Mouse (Mus musculus) gastrocnemius, postnatal 10 days (tissue): ENCODE results near the gene Elp5. TPM values are rescaled to one million over a fixed set of nuclear protein-coding genes. Genes with fewer than 3 reads are reported as not detected.
A peak's percentile ranks its signal among the peaks of the same experiment; 100 is the strongest.

Source experiments
- DNase-seq: peaks from one replicate; pipeline ENCODE4 v3.0.0; 2021; ENCODE audit warnings: mixed read lengths
- total RNA-seq, 2 experiments: library from RNA; stranded (reverse); gene quantifications; 2 replicates each; pipeline ENCODE4 v1.2.3; 2021

The Elp5 gene
- total RNA-seq, 2 experiments from 2014 or later, result 46.9 to 53.2 TPM

- DNase-seq, result no peak
These were observed 33.4 kb upstream of the Elp5 start for GRCm38 (mm10) chr11:70015677-70016076.

- peak; percentile 84 for DNase-seq
These were observed 32.7 kb upstream of the Elp5 start, which contains the start of gene Acadvl for GRCm38 (mm10) chr11:70014880-70015558. Acadvl (minus strand) TSS chr11:70015411.

GRCm38 (mm10) chr11:70014051-70014450, 31.7 kb upstream of the Elp5 start:
- DNase-seq, result no peak

- DNase-seq, result no peak
These were observed 31.1 kb upstream of the Elp5 start for GRCm38 (mm10) chr11:70013408-70013807.

GRCm38 (mm10) chr11:70012931-70013330, 30.6 kb upstream of the Elp5 start:
- no peak for DNase-seq

GRCm38 (mm10) chr11:70010961-70011360, 28.6 kb upstream of the Elp5 start:
- no peak for DNase-seq

GRCm38 (mm10) chr11:70010548-70010947, 28.2 kb upstream of the Elp5 start:
- DNase-seq, result no peak

- DNase-seq, result no peak
These were observed 27.7 kb upstream of the Elp5 start for GRCm38 (mm10) chr11:70010033-70010432.

- no peak for DNase-seq
These were observed 23.2 kb upstream of the Elp5 start for GRCm38 (mm10) chr11:70005521-70005920.

GRCm38 (mm10) chr11:70002471-70002870, 20.2 kb upstream of the Elp5 start:
- DNase-seq, result no peak

- DNase-seq, result no peak
These were observed 19.5 kb upstream of the Elp5 start for GRCm38 (mm10) chr11:70001865-70002264.

- no peak for DNase-seq
These were observed 18.8 kb upstream of the Elp5 start for GRCm38 (mm10) chr11:70001159-70001558.

GRCm38 (mm10) chr11:70000396-70000898, 18.1 kb upstream of the Elp5 start, which contains the start of gene Dvl2:
Dvl2 (plus strand) TSS chr11:70000595.
- peak; percentile 88 for DNase-seq

- DNase-seq, result no peak
These were observed 17.3 kb upstream of the Elp5 start for GRCm38 (mm10) chr11:69999666-70000065.

- no peak for DNase-seq
These were observed 16.5 kb upstream of the Elp5 start for GRCm38 (mm10) chr11:69998567-69999491.

- peak; percentile 94 for DNase-seq
These were observed 14.8 kb upstream of the Elp5 start for GRCm38 (mm10) chr11:69997070-69997509.

GRCm38 (mm10) chr11:69996161-69997061, 14.1 kb upstream of the Elp5 start:
- peak; percentile 73 for DNase-seq

- DNase-seq, result peak; percentile 93
These were observed 13.2 kb upstream of the Elp5 start, which contains the start of gene Phf23 for GRCm38 (mm10) chr11:69995391-69995960. Phf23 (plus strand) TSS chr11:69995777.

GRCm38 (mm10) chr11:69994401-69995090, 12.2 kb upstream of the Elp5 start:
- no peak for DNase-seq

- no peak for DNase-seq
These were observed 10.6 kb upstream of the Elp5 start for GRCm38 (mm10) chr11:69992932-69993331.

- no peak for DNase-seq
These were observed 10.1 kb upstream of the Elp5 start for GRCm38 (mm10) chr11:69992396-69992795.
